Mouse (Mus musculus) liver, embryonic 15.5 days (tissue): ENCODE results near the gene Rere. TPM values are rescaled to one million over a fixed set of nuclear protein-coding genes. Genes with fewer than 3 reads are reported as not detected.
A peak's percentile ranks its signal among the peaks of the same experiment; 100 is the strongest.
"Not testable (repeated sequence)": the region's sequence is repeated elsewhere in the genome, so short reads cannot be mapped to it uniquely, and the experiment has no call there.

ENCODE experiments used
- ATAC-seq: fragments of 200-750 bp; cut with Nextera tagmentation; 2 replicates; pipeline ENCODE4 v1.8.0; 2017; ENCODE audit warnings: moderate number of reproducible peaks, mild to moderate bottlenecking, moderate library complexity; ENCODE audit not compliant: insufficient read depth
- H3K27ac ChIP-seq: fragments of 300-500 bp; sonication (generic); replicated peaks from 2 replicates; pipeline ENCODE4 v1.5.1; 2015; ENCODE audit warnings: mild to moderate bottlenecking, inconsistent platforms
- H3K27me3 ChIP-seq: fragments of 300-500 bp; sonication (generic); 2 replicates; pipeline ENCODE4 v1.6.1; 2015; ENCODE audit warnings: mild to moderate bottlenecking, inconsistent platforms
- H3K36me3 ChIP-seq: fragments of 300-500 bp; sonication (generic); replicated peaks from 2 replicates; pipeline ENCODE4 v1.6.1; 2015; ENCODE audit warnings: moderate library complexity, mild to moderate bottlenecking, inconsistent platforms
- H3K4me1 ChIP-seq: fragments of 300-500 bp; sonication (generic); replicated peaks from 2 replicates; pipeline ENCODE4 v1.6.1; 2015; ENCODE audit warnings: inconsistent platforms
- H3K4me2 ChIP-seq: fragments of 300-500 bp; sonication (generic); 2 replicates; pipeline ENCODE4 v1.6.1; 2015; ENCODE audit warnings: moderate library complexity, mild to moderate bottlenecking, inconsistent platforms
- H3K4me3 ChIP-seq: fragments of 300-500 bp; sonication (generic); replicated peaks from 2 replicates; pipeline ENCODE4 v1.5.1; 2015; ENCODE audit warnings: mild to moderate bottlenecking, inconsistent platforms
- H3K9ac ChIP-seq: fragments of 300-500 bp; sonication (generic); 2 replicates; pipeline ENCODE4 v1.6.1; 2015; ENCODE audit warnings: moderate library complexity, mild to moderate bottlenecking, inconsistent platforms
- H3K9me3 ChIP-seq: fragments of 300-500 bp; sonication (generic); replicated peaks from 2 replicates; pipeline ENCODE4 v1.6.1; 2016; ENCODE audit warnings: inconsistent platforms
- WGBS: fragments of 180-500 bp; shearing (Covaris S2); methylation state at CpG from one replicate; pipeline ENCODE4 v1.1.7; 2015; ENCODE audit warnings: mixed read lengths; ENCODE audit not compliant: insufficient replicate concordance; 5-methylcytosine and 5-hydroxymethylcytosine counted together
- polyA plus RNA-seq: library from polyadenylated mRNA; unstranded; fragments of >200 nt; fragmentation: Nextera tagmentation; extraction: Ambion mirVana; gene quantifications from 2 replicates; pipeline ENCODE4 v1.2.1, GENCODE M21; 2015

The Rere gene
- polyA plus RNA-seq, 1 experiment from 2014 or later, result 5.3 TPM

- Histone ChIP-seq H3K4me3 (no peak overlapping the region), H3K4me1 (peaks cover 32% of the 10 kb centered on the region), H3K27ac (no peak overlapping the region), H3K4me2 (no peak overlapping the region), H3K36me3 (no peaks in the 10 kb centered on the region), H3K27me3 (peaks cover 7% of the 10 kb centered on the region; the same call in 1 of the 2 replicates), H3K9ac (no peak overlapping the region), H3K9me3 (no peaks in the 10 kb centered on the region)
- ATAC-seq, result no peak
- WGBS, result 9% methylated on average over 7 of the region's 7 CpGs
Measured at GRCm38 (mm10) chr4:150269679-150270078, 11.8 kb upstream of the Rere start.

GRCm38 (mm10) chr4:150270718-150271117, 10.7 kb upstream of the Rere start:
- H3K4me2 ChIP-seq, H3K27ac ChIP-seq: not testable (repeated sequence)

GRCm38 (mm10) chr4:150272725-150273124, 8.7 kb upstream of the Rere start:
- Histone ChIP-seq H3K4me2 (peak overlapping the region; percentile 21; the same call in 1 of the 2 replicates), H3K27ac (no peak overlapping the region)
- WGBS, result 16% methylated on average over 9 of the region's 9 CpGs

More at GRCm38 (mm10) chr4:150270718-150271117, 10.7 kb upstream of the Rere start:
- H3K4me1 ChIP-seq, result peaks cover 23% of the 10 kb centered on the region
- 40% methylated on average over 4 of the region's 4 CpGs for WGBS
- ATAC-seq, H3K9ac ChIP-seq, H3K36me3 ChIP-seq, H3K27me3 ChIP-seq, H3K9me3 ChIP-seq, H3K4me3 ChIP-seq: not testable (repeated sequence)

GRCm38 (mm10) chr4:150275531-150275930, 5.9 kb upstream of the Rere start:
- WGBS, result 71% methylated on average over 5 of the region's 5 CpGs
- Histone ChIP-seq H3K4me2 (no peak overlapping the region), H3K36me3 (no peaks in the 10 kb centered on the region), H3K4me3 (no peak overlapping the region), H3K27ac (no peak overlapping the region), H3K4me1 (peaks cover 15% of the 10 kb centered on the region), H3K27me3 (no peaks in the 10 kb centered on the region), H3K9me3 (no peaks in the 10 kb centered on the region), H3K9ac (no peak overlapping the region)
- ATAC-seq, result no peak

More at GRCm38 (mm10) chr4:150272725-150273124, 8.7 kb upstream of the Rere start:
- H3K4me3 ChIP-seq, result no peak overlapping the region
- no peaks in the 10 kb centered on the region for H3K9me3 ChIP-seq
- ATAC-seq, result peak; percentile 35; the same call in 1 of the 2 replicates
- H3K27me3 ChIP-seq, result peaks cover 3% of the 10 kb centered on the region; the same call in 1 of the 2 replicates
- no peak overlapping the region for H3K9ac ChIP-seq
- peaks cover 23% of the 10 kb centered on the region for H3K4me1 ChIP-seq
- H3K36me3 ChIP-seq, result no peaks in the 10 kb centered on the region

GRCm38 (mm10) chr4:150279336-150279735, 2.1 kb upstream of the Rere start:
- WGBS, result 79% methylated on average over 7 of the region's 7 CpGs

GRCm38 (mm10) chr4:150280002-150280401, 1.4 kb upstream of the Rere start:
- Histone ChIP-seq H3K9ac (no peak overlapping the region), H3K27ac (no peak overlapping the region; the same call in 1 of the 2 replicates), H3K36me3 (no peaks in the 10 kb centered on the region), H3K4me1 (peaks cover 32% of the 10 kb centered on the region), H3K4me3 (no peak overlapping the region), H3K9me3 (no peaks in the 10 kb centered on the region), H3K4me2 (no peak overlapping the region), H3K27me3 (no peaks in the 10 kb centered on the region)
- ATAC-seq, result no peak
- WGBS, result 71% methylated on average over 2 of the region's 2 CpGs

More at GRCm38 (mm10) chr4:150279336-150279735, 2.1 kb upstream of the Rere start:
- not testable (repeated sequence) for H3K9me3 ChIP-seq, ATAC-seq, H3K36me3 ChIP-seq, H3K9ac ChIP-seq, H3K27ac ChIP-seq, H3K27me3 ChIP-seq, H3K4me3 ChIP-seq, H3K4me2 ChIP-seq
- H3K4me1 ChIP-seq, result peaks cover 32% of the 10 kb centered on the region

- Histone ChIP-seq H3K27ac (peak overlapping the region; percentile 95), H3K9ac (peak overlapping the region; percentile 68), H3K4me1 (peaks cover 32% of the 10 kb centered on the region), H3K4me2 (peak overlapping the region; percentile 80), H3K4me3 (peak overlapping the region; percentile 94), H3K27me3 (no peaks in the 10 kb centered on the region), H3K36me3 (no peaks in the 10 kb centered on the region), H3K9me3 (no peaks in the 10 kb centered on the region)
- ATAC-seq, result no peak
- WGBS, result 51% methylated on average over 4 of the region's 4 CpGs
Measured at GRCm38 (mm10) chr4:150280459-150280858, 987 bp upstream of the Rere start.

GRCm38 (mm10) chr4:150281891-150282630, 615 bp downstream of the Rere start:
- H3K4me1 ChIP-seq, result peaks cover 34% of the 10 kb centered on the region

GRCm38 (mm10) chr4:150282631-150283334, 1.3 kb downstream of the Rere start:
- H3K4me3 ChIP-seq, result peak overlapping the region; percentile 94
- ATAC-seq, result no peak
- H3K27ac ChIP-seq, result peak overlapping the region; percentile 95; the same call in 1 of the 2 replicates
- H3K36me3 ChIP-seq, result no peaks in the 10 kb centered on the region
- no peaks in the 10 kb centered on the region for H3K27me3 ChIP-seq
- H3K4me1 ChIP-seq, result peaks cover 34% of the 10 kb centered on the region
- WGBS, result 18% methylated on average over 5 of the region's 5 CpGs
- peak overlapping the region; percentile 94 for H3K9ac ChIP-seq
- H3K4me2 ChIP-seq, result peak overlapping the region; percentile 99
- H3K9me3 ChIP-seq, result no peaks in the 10 kb centered on the region

More at GRCm38 (mm10) chr4:150281891-150282630, 615 bp downstream of the Rere start:
- Histone ChIP-seq H3K9me3 (no peaks in the 10 kb centered on the region), H3K36me3 (no peaks in the 10 kb centered on the region), H3K27me3 (no peaks in the 10 kb centered on the region), H3K27ac (peak overlapping the region; percentile 95), H3K9ac (peak overlapping the region; percentile 94), H3K4me2 (peak overlapping the region; percentile 99), H3K4me3 (peak overlapping the region; percentile 94)
- ATAC-seq, result peak; percentile 32
- WGBS, result 1% methylated on average over 50 of the region's 50 CpGs

GRCm38 (mm10) chr4:150283335-150283638, 1.8 kb downstream of the Rere start:
- peak overlapping the region; percentile 99 for H3K4me2 ChIP-seq
- H3K9me3 ChIP-seq, result no peaks in the 10 kb centered on the region
- no peak overlapping the region for H3K27ac ChIP-seq
- no peaks in the 10 kb centered on the region for H3K36me3 ChIP-seq
- no peak for ATAC-seq
- H3K4me3 ChIP-seq, result no peak overlapping the region
- peaks cover 34% of the 10 kb centered on the region for H3K4me1 ChIP-seq
- H3K9ac ChIP-seq, result no peak overlapping the region
- H3K27me3 ChIP-seq, result no peaks in the 10 kb centered on the region
- 45% methylated on average over 2 of the region's 2 CpGs for WGBS

- Histone ChIP-seq H3K4me1 (peaks cover 34% of the 10 kb centered on the region), H3K4me3 (no peak overlapping the region), H3K9me3 (no peaks in the 10 kb centered on the region), H3K27me3 (no peaks in the 10 kb centered on the region), H3K27ac (no peak overlapping the region), H3K4me2 (peak overlapping the region; percentile 99; the same call in 1 of the 2 replicates), H3K9ac (no peak overlapping the region), H3K36me3 (no peaks in the 10 kb centered on the region)
- 32% methylated on average over 6 of the region's 6 CpGs for WGBS
- no peak for ATAC-seq
Measured at GRCm38 (mm10) chr4:150283993-150284392, 2.5 kb downstream of the Rere start.
